Mouse (Mus musculus): ENCODE results near the gene Fermt1.

- TF ChIP-seq CTCF (IDR thresholded peaks at IDR 0.05; ENCODE audit: low read depth, low read length) (no peak), POLR2A (IDR thresholded peaks at IDR 0.05; ENCODE audit: insufficient read depth, low read length) (no peak)
These were observed 17.8 kb downstream of the Fermt1 start for GRCm38 (mm10) chr2:132927871-132928270.

All from ES-Bruce4 (cell line).